Mouse (Mus musculus): Measurements from ENCODE around the gene Tbck.

DNA sequence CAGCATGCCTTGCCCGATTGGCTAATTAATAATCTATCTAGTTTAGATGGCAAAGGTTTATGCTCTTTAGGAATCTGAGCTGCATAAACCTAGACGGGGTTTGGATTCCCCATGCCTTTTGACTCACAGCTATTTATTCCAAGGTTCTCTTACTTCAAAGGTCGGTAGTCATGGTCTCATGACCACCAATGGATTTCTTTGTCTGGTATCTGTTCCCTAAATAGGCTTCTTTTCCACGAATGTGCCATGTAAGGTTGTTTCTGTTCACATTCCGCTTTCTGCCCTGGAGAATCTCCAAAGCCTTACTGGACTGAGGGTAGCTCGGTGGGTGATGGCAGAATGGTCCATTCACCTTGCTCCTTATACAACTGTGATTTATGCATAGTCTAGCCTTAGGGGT is 186.1 kb downstream of the Tbck start:
- TF ChIP-seq CTCF (IDR thresholded peaks at IDR 0.05; ENCODE audit: low read depth) = no peak
- TF ChIP-seq EP300 (optimal IDR thresholded peaks at IDR 0.05) = no peak
